Mouse (Mus musculus) regulatory T cell (primary cell): ENCODE measurements around the gene Mid2.
"Not testable (repeated sequence)": the region's sequence is repeated elsewhere in the genome, so short reads cannot be mapped to it uniquely, and the experiment has no call there.

Experiments used
- in situ Hi-C: fragments of 300-600 bp; cut with MboI, MseI; formaldehyde crosslinking; loops from one replicate; pipeline ENCODE4 v1.15.1; 2025; ENCODE audit warnings: high pct_unique_total_duplicates

Gene Mid2

GRCm38 (mm10) chrX:140664479-140665241 is at the start of gene Mid2:
Gene Mid2, plus strand, starts transcription at chrX:140664599.
- in situ Hi-C loops = no loop called here

GRCm38 (mm10) chrX:140624875-140625594 is 39.4 kb upstream of the Mid2 start:
- in situ Hi-C loops = no loop called here

GRCm38 (mm10) chrX:140638028-140638427 is 26.4 kb upstream of the Mid2 start:
- in situ Hi-C loops = no loop called here

GRCm38 (mm10) chrX:140639592-140639991 is 24.8 kb upstream of the Mid2 start:
- in situ Hi-C loops = no loop called here

- in situ Hi-C loops = no loop called here
These were observed 3.7 kb upstream of the Mid2 start for GRCm38 (mm10) chrX:140660731-140661130.

GRCm38 (mm10) chrX:140663516-140663915 is 883 bp upstream of the Mid2 start:
- in situ Hi-C loops = no loop called here

- in situ Hi-C loops = no loop called here
These were observed 927 bp downstream of the Mid2 start for GRCm38 (mm10) chrX:140665242-140665810.

- in situ Hi-C loops = no loop called here
These were observed 11.0 kb downstream of the Mid2 start for GRCm38 (mm10) chrX:140675444-140675843.

- in situ Hi-C loops = no loop called here
These were observed 23.9 kb downstream of the Mid2 start for GRCm38 (mm10) chrX:140688335-140688734.

- in situ Hi-C loops = not testable (repeated sequence)
These were observed 33.6 kb downstream of the Mid2 start for GRCm38 (mm10) chrX:140697872-140698463.

- in situ Hi-C loops = no loop called here
These were observed 38.8 kb downstream of the Mid2 start for GRCm38 (mm10) chrX:140703224-140703623.

GRCm38 (mm10) chrX:140706077-140706476 is 41.7 kb downstream of the Mid2 start:
- in situ Hi-C loops = no loop called here

GRCm38 (mm10) chrX:140722400-140722799 is 58.0 kb downstream of the Mid2 start:
- in situ Hi-C loops = loop anchor here (5.0 kb wide), 1 partner anchor 235 kb away; no protein-coding TSS in a partner anchor

GRCm38 (mm10) chrX:140738986-140739385 is 74.6 kb downstream of the Mid2 start:
- in situ Hi-C loops = no loop called here

GRCm38 (mm10) chrX:140743213-140743612 is 78.8 kb downstream of the Mid2 start:
- in situ Hi-C loops = no loop called here

GRCm38 (mm10) chrX:140769794-140770193 is 105.4 kb downstream of the Mid2 start:
- in situ Hi-C loops = no loop called here

GRCm38 (mm10) chrX:140805340-140805739 is 140.9 kb downstream of the Mid2 start:
- in situ Hi-C loops = no loop called here

GRCm38 (mm10) chrX:140813312-140814006 is 149.1 kb downstream of the Mid2 start, which contains the start of gene Tex13b:
Gene Tex13b, minus strand, starts transcription at chrX:140813433.
- in situ Hi-C loops = loop anchor here (10.0 kb wide), 1 partner anchor 1131 kb away; no protein-coding TSS in a partner anchor
